In genomic region chr2:154917866-154918641, GRCm38 (mm10) we compare ENCODE assay signal across 29 mouse cellular contexts. TPM values are rescaled to one million over a fixed set of nuclear protein-coding genes. Genes with fewer than 3 reads are reported as not detected.
A peak's percentile ranks its signal among the peaks of the same experiment; 100 is the strongest.
DNase-seq lines count a peak whose midpoint lies in the region; ATAC-seq and TF ChIP-seq lines count a peak whose summit lies in the region.
"Had no signal": no experiment of that assay in that cellular context is flagged by ENCODE, and none has a peak within 500 bp of the region (broad histone marks: within the 10 kb centered on the region; RNA-seq: fewer than 3 reads in every experiment).

No protein-coding gene starts in this region.

- WGBS in lung, embryonic 14.5 days: 37% methylated on average over 13 of the region's 13 CpGs
- WGBS in intestine, embryonic 15.5 days: 59% methylated on average over 13 of the region's 13 CpGs
- 67% methylated on average over 13 of the region's 13 CpGs for WGBS in limb, embryonic 11.5 days
- WGBS in stomach, embryonic 15.5 days: 49% methylated on average over 13 of the region's 13 CpGs

- ATAC-seq in lung, embryonic 14.5 days (ENCODE audit: insufficient read depth): peak; percentile 93
- ATAC-seq in intestine, embryonic 15.5 days: peak; percentile 77
- ATAC-seq in limb, embryonic 11.5 days (ENCODE audit: insufficient number of reproducible peaks, low FRiP score, low TSS enrichment, low read depth): peak; percentile 35; the same call in 1 of the 2 replicates
- peak; percentile 50; the same call in 1 of the 2 replicates for ATAC-seq in stomach, embryonic 15.5 days (ENCODE audit: insufficient read depth, low FRiP score, low read depth)
- ATAC-seq: CD4-positive, CD25-positive, alpha-beta regulatory T cell, adult 4 months; hindbrain, postnatal 0 days; midbrain, embryonic 16.5 days had no signal

- no peak for TF ChIP-seq CTCF in lung, embryonic 14.5 days (IDR thresholded peaks at IDR 0.05; ENCODE audit: low read depth)

- H3K4me3 ChIP-seq in lung, embryonic 14.5 days (ENCODE audit: low read depth, low read length): no peak overlapping the region
- no peak overlapping the region for H3K4me3 ChIP-seq in intestine, embryonic 15.5 days (replicated peaks)
- no peak overlapping the region for H3K4me3 ChIP-seq in limb, embryonic 11.5 days (ENCODE audit: low read depth, low read length)
- H3K4me3 ChIP-seq in stomach, embryonic 15.5 days (replicated peaks): no peak overlapping the region
- H3K4me3 ChIP-seq: embryonic facial prominence, embryonic 15.5 days; forebrain, embryonic 12.5 days; heart, embryonic 10.5 days; heart, embryonic 15.5 days; hindbrain, embryonic 12.5 days; kidney, embryonic 15.5 days had no signal

- H3K27ac ChIP-seq in lung, embryonic 14.5 days (ENCODE audit: low read depth): no peak overlapping the region
- H3K27ac ChIP-seq in intestine, embryonic 15.5 days: no peak overlapping the region
- H3K27ac ChIP-seq in limb, embryonic 11.5 days (replicated peaks; ENCODE audit: low read depth, low read length): no peak overlapping the region
- no peak overlapping the region for H3K27ac ChIP-seq in stomach, embryonic 15.5 days
- H3K27ac ChIP-seq: forebrain, embryonic 12.5 days; heart, embryonic 10.5 days; heart, embryonic 15.5 days; hindbrain, embryonic 12.5 days; hindbrain, postnatal 0 days; kidney, embryonic 15.5 days; liver, embryonic 14.5 days had no signal

- no peaks in the 10 kb centered on the region for H3K9me3 ChIP-seq in lung, embryonic 14.5 days (ENCODE audit: low read depth, low read length)
- no peaks in the 10 kb centered on the region for H3K9me3 ChIP-seq in intestine, embryonic 15.5 days
- H3K9me3 ChIP-seq in limb, embryonic 11.5 days (ENCODE audit: control insufficient read depth, low read length): no peaks in the 10 kb centered on the region
- H3K9me3 ChIP-seq in stomach, embryonic 15.5 days: no peaks in the 10 kb centered on the region
- H3K9me3 ChIP-seq: embryonic facial prominence, embryonic 15.5 days; forebrain, embryonic 12.5 days; heart, embryonic 10.5 days; heart, embryonic 15.5 days; hindbrain, embryonic 12.5 days; kidney, embryonic 15.5 days had no signal

- peaks cover 5% of the 10 kb centered on the region; the same call in 1 of the 2 replicates for H3K4me1 ChIP-seq in lung, embryonic 14.5 days (ENCODE audit: insufficient read depth)
- H3K4me1 ChIP-seq in intestine, embryonic 15.5 days (replicated peaks): no peaks in the 10 kb centered on the region; the same call in 1 of the 2 replicates
- H3K4me1 ChIP-seq in limb, embryonic 11.5 days (ENCODE audit: control insufficient read depth, insufficient read depth, low read length): 0 out of 2 replicates have a peak, but pooled peaks cover 3% of the 10 kb centered on the region
- H3K4me1 ChIP-seq in stomach, embryonic 15.5 days: no peaks in the 10 kb centered on the region; the same call in 1 of the 2 replicates
- H3K4me1 ChIP-seq: forebrain, embryonic 12.5 days; heart, embryonic 10.5 days; heart, embryonic 15.5 days; kidney, embryonic 15.5 days had no signal

- H3K36me3 ChIP-seq in lung, embryonic 14.5 days (ENCODE audit: insufficient read depth): no peaks in the 10 kb centered on the region
- H3K36me3 ChIP-seq in intestine, embryonic 15.5 days: no peaks in the 10 kb centered on the region
- H3K36me3 ChIP-seq in limb, embryonic 11.5 days (ENCODE audit: control insufficient read depth, insufficient read depth, low read length): no peaks in the 10 kb centered on the region
- H3K36me3 ChIP-seq in stomach, embryonic 15.5 days: no peaks in the 10 kb centered on the region
- H3K36me3 ChIP-seq: embryonic facial prominence, embryonic 15.5 days; forebrain, embryonic 12.5 days; heart, embryonic 10.5 days; heart, embryonic 15.5 days; hindbrain, embryonic 12.5 days; kidney, embryonic 15.5 days had no signal

- H3K4me2 ChIP-seq in lung, embryonic 14.5 days: no peak overlapping the region
- H3K4me2 ChIP-seq in intestine, embryonic 15.5 days (replicated peaks): no peak overlapping the region
- no peak overlapping the region for H3K4me2 ChIP-seq in limb, embryonic 11.5 days (ENCODE audit: low read depth, severe bottlenecking)
- no peak overlapping the region for H3K4me2 ChIP-seq in stomach, embryonic 15.5 days
- H3K4me2 ChIP-seq: embryonic facial prominence, embryonic 15.5 days; forebrain, embryonic 12.5 days; heart, embryonic 15.5 days; hindbrain, embryonic 12.5 days; kidney, embryonic 15.5 days; midbrain, embryonic 11.5 days had no signal

- DNase-seq in lung, embryonic 14.5 days: peak; percentile 85
- no peak for DNase-seq in lung, postnatal 4 days
- no peak for DNase-seq in limb, embryonic 11.5 days (ENCODE audit: low spot score)
- DNase-seq in adrenal gland, postnatal 10 days: no peak
- no peak for DNase-seq in embryo, embryonic 9.5 days (ENCODE audit: extremely low spot score)
- DNase-seq: adrenal gland, adult 2 months; cerebellum, adult 8-10 months; embryo, embryonic 11 days; gastrocnemius, postnatal 10 days; heart, postnatal 36 days; kidney, adult 18-20 months; kidney, postnatal 25 days; liver; lung, postnatal 10 days; spleen, adult 18-20 months; thymus, postnatal 14 days had no signal

- no peak overlapping the region for H3K9ac ChIP-seq in lung, embryonic 14.5 days
- no peak overlapping the region for H3K9ac ChIP-seq in intestine, embryonic 15.5 days
- H3K9ac ChIP-seq in limb, embryonic 11.5 days (ENCODE audit: low read length): no peak overlapping the region
- H3K9ac ChIP-seq in stomach, embryonic 15.5 days: no peak overlapping the region
- H3K9ac ChIP-seq: embryonic facial prominence, embryonic 15.5 days; forebrain, embryonic 12.5 days; heart, embryonic 15.5 days; hindbrain, embryonic 12.5 days; kidney, embryonic 15.5 days; liver, embryonic 14.5 days had no signal

- H3K27me3 ChIP-seq in lung, embryonic 14.5 days (ENCODE audit: insufficient read depth, low read length): no peaks in the 10 kb centered on the region
- no peaks in the 10 kb centered on the region for H3K27me3 ChIP-seq in intestine, embryonic 15.5 days (replicated peaks)
- H3K27me3 ChIP-seq in limb, embryonic 11.5 days (ENCODE audit: control insufficient read depth, insufficient read depth, low read length): no peaks in the 10 kb centered on the region
- H3K27me3 ChIP-seq in stomach, embryonic 15.5 days (replicated peaks): no peaks in the 10 kb centered on the region
- H3K27me3 ChIP-seq: embryonic facial prominence, embryonic 15.5 days; heart, embryonic 15.5 days; hindbrain, embryonic 12.5 days; kidney, embryonic 15.5 days had no signal

RNA-seq across cellular contexts. Expression of gene Eif2s2, which starts 25.3 kb away (rescaled TPM):
- polyA plus RNA-seq in lung, embryonic 14.5 days (2014; fragmentation: Nextera tagmentation; extraction: Ambion mirVana): 99.7 and 110 TPM in 2 replicates
- polyA plus RNA-seq in intestine, embryonic 15.5 days (2015; fragmentation: Nextera tagmentation; extraction: Ambion mirVana): 87.5 and 106 TPM in 2 replicates
- polyA plus RNA-seq in limb, embryonic 11.5 days (2014; fragmentation: Nextera tagmentation; extraction: Ambion mirVana): 152 and 153 TPM in 2 replicates
- polyA plus RNA-seq in stomach, embryonic 15.5 days (2015; fragmentation: Nextera tagmentation; extraction: Ambion mirVana): 92.7 and 94.8 TPM in 2 replicates
- total RNA-seq in adrenal gland, postnatal 10 days (2021): 100 to 1,000 TPM; 103 to 125 TPM

Comparison
In these comparisons a context has a peak if more than half of its experiments do, and no peak if none do; other contexts are left out.
1. ATAC-seq: peak in every context shown above with its lines; median percentile 93 in lung, embryonic 14.5 days; 77 in intestine, embryonic 15.5 days; 50 in stomach, embryonic 15.5 days; 35 in limb, embryonic 11.5 days.